Mouse (Mus musculus) lung, embryonic 14.5 days (tissue): ENCODE data around the gene Polr3a. TPM values are rescaled to one million over a fixed set of nuclear protein-coding genes. Genes with fewer than 3 reads are reported as not detected.
"Not testable (repeated sequence)": the region's sequence is repeated elsewhere in the genome, so short reads cannot be mapped to it uniquely, and the experiment has no call there.

Experiments
- ATAC-seq: fragments of 200-750 bp; cut with Nextera tagmentation; 2 replicates; pipeline ENCODE4 v1.8.0; 2017; ENCODE audit warnings: mild to moderate bottlenecking, moderate TSS enrichment, moderate library complexity; ENCODE audit not compliant: insufficient read depth
- DNase-seq: peaks from one replicate; pipeline ENCODE4 v3.0.0-alpha.2; 2015
- H3K27ac ChIP-seq: fragments of 300-500 bp; sonication (generic); 2 replicates; pipeline ENCODE4 v1.5.1; 2014; ENCODE audit warnings: low read depth, mild to moderate bottlenecking, moderate library complexity
- H3K27me3 ChIP-seq: fragments of 300-500 bp; sonication (generic); 2 replicates; pipeline ENCODE4 v1.6.1; 2014; ENCODE audit warnings: low read length, control low read depth; ENCODE audit not compliant: insufficient read depth
- H3K36me3 ChIP-seq: fragments of 300-500 bp; sonication (generic); 2 replicates; pipeline ENCODE4 v1.6.1; 2014; ENCODE audit warnings: control low read depth; ENCODE audit not compliant: insufficient read depth
- H3K4me1 ChIP-seq: fragments of 300-500 bp; sonication (generic); 2 replicates; pipeline ENCODE4 v1.6.1; 2014; ENCODE audit warnings: antibody characterized with exemption, control low read depth; ENCODE audit not compliant: insufficient read depth
- H3K4me2 ChIP-seq: fragments of 300-500 bp; sonication (generic); 2 replicates; pipeline ENCODE4 v1.6.1; 2014; ENCODE audit warnings: mild to moderate bottlenecking
- H3K4me3 ChIP-seq: fragments of 300-500 bp; sonication (generic); 2 replicates; pipeline ENCODE4 v1.5.1; 2014; ENCODE audit warnings: low read depth, low read length
- H3K9ac ChIP-seq: fragments of 300-500 bp; sonication (generic); 2 replicates; pipeline ENCODE4 v1.6.1; 2014
- H3K9me3 ChIP-seq: fragments of 300-500 bp; sonication (generic); 2 replicates; pipeline ENCODE4 v1.6.1; 2016; ENCODE audit warnings: low read depth, low read length, control low read depth
- CTCF ChIP-seq: IDR thresholded peaks from 2 replicates; pipeline ENCODE4 v1.5.1; 2016; ENCODE audit warnings: antibody characterized with exemption, low read depth
- WGBS: fragments of 180-500 bp; shearing (Covaris S2); extraction: QIAGEN DNeasy Blood & Tissue Kit; methylation state at CpG from one replicate; pipeline ENCODE4 v1.1.7; 2014; 5-methylcytosine and 5-hydroxymethylcytosine counted together
- polyA plus RNA-seq: library from polyadenylated mRNA; unstranded; fragments of >200 nt; fragmentation: Nextera tagmentation; extraction: Ambion mirVana; gene quantifications from 2 replicates; pipeline ENCODE4 v1.2.1, GENCODE M21; 2014

The Polr3a gene
- polyA plus RNA-seq, 1 experiment from 2014 or later = 17.3 TPM

- DNase-seq (no peak), ATAC-seq (no peak)
- peak overlapping the region; percentile 88 for H3K27ac ChIP-seq
- WGBS = 6% methylated on average over 11 of the region's 11 CpGs
- H3K9me3 ChIP-seq = no peaks in the 10 kb centered on the region
- H3K36me3 ChIP-seq = peaks cover 50% of the 10 kb centered on the region
- TF ChIP-seq CTCF = no peak
- peak overlapping the region; percentile 91 for H3K9ac ChIP-seq
- no peaks in the 10 kb centered on the region for H3K27me3 ChIP-seq
- H3K4me2 ChIP-seq = peak overlapping the region; percentile 95
- H3K4me3 ChIP-seq = peak overlapping the region; percentile 94
- peaks cover 5% of the 10 kb centered on the region; the same call in 1 of the 2 replicates for H3K4me1 ChIP-seq
Measured at GRCm38 (mm10) chr14:24491266-24491981, 4.6 kb upstream of the Polr3a start.

- H3K4me3 ChIP-seq = peak overlapping the region; percentile 94
- H3K9me3 ChIP-seq = no peaks in the 10 kb centered on the region
- peak overlapping the region; percentile 95 for H3K4me2 ChIP-seq
- peaks cover 42% of the 10 kb centered on the region for H3K36me3 ChIP-seq
- peak overlapping the region; percentile 88 for H3K27ac ChIP-seq
- no peaks in the 10 kb centered on the region for H3K27me3 ChIP-seq
- peaks cover 9% of the 10 kb centered on the region; the same call in 1 of the 2 replicates for H3K4me1 ChIP-seq
- DNase-seq = peak; percentile 99
- WGBS = under 1% methylated on average over 64 of the region's 64 CpGs
- H3K9ac ChIP-seq = peak overlapping the region; percentile 91
- TF ChIP-seq CTCF = no peak
- ATAC-seq = peak; percentile 93
Measured at GRCm38 (mm10) chr14:24490468-24491265, 3.8 kb upstream of the Polr3a start.

GRCm38 (mm10) chr14:24489772-24490171 is 2.9 kb upstream of the Polr3a start:
- not testable (repeated sequence) for H3K4me2 ChIP-seq, H3K9ac ChIP-seq, ATAC-seq, H3K4me3 ChIP-seq, H3K9me3 ChIP-seq, H3K27ac ChIP-seq, DNase-seq, H3K4me1 ChIP-seq, H3K27me3 ChIP-seq
- 83% methylated on average over 7 of the region's 7 CpGs for WGBS
- peaks cover 34% of the 10 kb centered on the region for H3K36me3 ChIP-seq

GRCm38 (mm10) chr14:24486241-24486767 is 554 bp downstream of the Polr3a start:
- TF ChIP-seq CTCF = no peak
- peaks cover 29% of the 10 kb centered on the region for H3K36me3 ChIP-seq
- H3K4me1 ChIP-seq = peaks cover 5% of the 10 kb centered on the region; the same call in 1 of the 2 replicates
- no peaks in the 10 kb centered on the region for H3K9me3 ChIP-seq
- no peak overlapping the region for H3K27ac ChIP-seq
- no peaks in the 10 kb centered on the region for H3K27me3 ChIP-seq
- peak overlapping the region; percentile 93 for H3K4me3 ChIP-seq
- H3K4me2 ChIP-seq = peak overlapping the region; percentile 74
- DNase-seq = peak; percentile 19
- peak overlapping the region; percentile 85 for H3K9ac ChIP-seq
- ATAC-seq = peak; percentile 6; the same call in 1 of the 2 replicates
- 5% methylated on average over 13 of the region's 13 CpGs for WGBS

- no peak for DNase-seq
- Histone ChIP-seq H3K36me3 (peaks cover 94% of the 10 kb centered on the region), H3K4me1 (no peaks in the 10 kb centered on the region), H3K27me3 (no peaks in the 10 kb centered on the region), H3K9me3 (no peaks in the 10 kb centered on the region), H3K9ac (no peak overlapping the region), H3K27ac (no peak overlapping the region), H3K4me2 (no peak overlapping the region), H3K4me3 (no peak overlapping the region)
- no peak for ATAC-seq
- WGBS = 84% methylated on average over 6 of the region's 6 CpGs
- TF ChIP-seq CTCF = no peak
Measured at GRCm38 (mm10) chr14:24468806-24469205, 18.1 kb downstream of the Polr3a start.

GRCm38 (mm10) chr14:24458191-24458590 is 28.7 kb downstream of the Polr3a start:
- H3K36me3 ChIP-seq = peaks cover 89% of the 10 kb centered on the region
- ATAC-seq = no peak
- TF ChIP-seq CTCF = no peak
- DNase-seq = no peak
- no peak overlapping the region for H3K9ac ChIP-seq
- H3K4me3 ChIP-seq = no peak overlapping the region
- no peaks in the 10 kb centered on the region for H3K27me3 ChIP-seq
- H3K9me3 ChIP-seq = no peaks in the 10 kb centered on the region
- whole genome bisulfite sequencing = 83% methylated on average over 3 of the region's 3 CpGs
- no peaks in the 10 kb centered on the region for H3K4me1 ChIP-seq
- no peak overlapping the region for H3K4me2 ChIP-seq
- no peak overlapping the region for H3K27ac ChIP-seq

GRCm38 (mm10) chr14:24443529-24443928 is 43.3 kb downstream of the Polr3a start:
- not testable (repeated sequence) for H3K4me1 ChIP-seq, H3K4me3 ChIP-seq, H3K9me3 ChIP-seq, ATAC-seq, DNase-seq, H3K27me3 ChIP-seq, H3K4me2 ChIP-seq, H3K9ac ChIP-seq, H3K27ac ChIP-seq
- H3K36me3 ChIP-seq = peaks cover 15% of the 10 kb centered on the region
- WGBS = 73% methylated on average over 4 of the region's 4 CpGs

Other genes with a start within 250 kb of the Polr3a start
- gene Dlg5, start 241.1 kb downstream of the Polr3a start, polyA plus RNA-seq = 25.8 and 28.9 TPM in 2 replicates
- not detected in 2 replicates for gene E330034G19Rik, start 193.8 kb downstream of the Polr3a start, polyA plus RNA-seq
- 1,236 and 1,354 TPM in 2 replicates for gene Rps24, start 67 bp upstream of the Polr3a start, polyA plus RNA-seq